Mouse (Mus musculus): ENCODE measurements around the gene Tnfaip8l3. TPM values are rescaled to one million over a fixed set of nuclear protein-coding genes. Genes with fewer than 3 reads are reported as not detected.

The Tnfaip8l3 gene
- 1 to 10 TPM; 5.8 to 9.8 TPM for total RNA-seq (2021)

DNA sequence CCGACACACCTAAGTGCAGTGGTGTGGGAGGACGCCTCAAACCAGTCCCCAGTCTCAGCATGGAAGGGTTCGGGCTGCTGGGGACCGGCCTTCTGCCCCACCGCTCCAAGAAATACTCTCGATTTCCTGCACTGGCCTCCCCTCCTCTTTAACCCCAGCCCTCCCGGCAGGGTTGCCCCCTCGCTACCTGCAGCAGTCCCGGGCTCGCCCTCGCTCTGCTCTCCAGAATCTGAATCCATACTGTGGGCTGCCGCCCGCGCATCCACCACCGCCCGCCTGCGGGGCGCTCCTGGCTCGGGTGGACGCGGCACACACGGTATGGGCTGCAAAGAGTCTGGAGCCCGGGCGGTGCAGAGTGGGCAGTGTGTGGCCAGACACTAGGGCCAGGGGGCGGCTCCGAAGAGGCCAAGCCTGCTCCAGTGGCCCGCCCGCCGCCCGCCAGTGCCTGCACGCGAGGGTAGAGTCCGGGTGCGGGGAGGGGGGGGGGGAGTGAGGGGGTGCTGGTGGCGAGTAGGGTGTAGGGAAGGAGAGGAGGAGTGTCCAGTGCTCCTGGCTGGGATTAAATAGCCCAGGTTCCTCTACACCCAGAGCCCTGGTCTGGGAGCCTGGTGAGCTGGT, at the start of gene Tnfaip8l3:
TSS of gene Tnfaip8l3 (minus strand) at position 357 of the 618 bp plus-strand sequence.
- DNase-seq (ENCODE audit: low spot score in 2 of 2), result peak in 1 of 2 experiments; percentile 50
- intact Hi-C loops (cut with DNase I), result no loop called here

DNA sequence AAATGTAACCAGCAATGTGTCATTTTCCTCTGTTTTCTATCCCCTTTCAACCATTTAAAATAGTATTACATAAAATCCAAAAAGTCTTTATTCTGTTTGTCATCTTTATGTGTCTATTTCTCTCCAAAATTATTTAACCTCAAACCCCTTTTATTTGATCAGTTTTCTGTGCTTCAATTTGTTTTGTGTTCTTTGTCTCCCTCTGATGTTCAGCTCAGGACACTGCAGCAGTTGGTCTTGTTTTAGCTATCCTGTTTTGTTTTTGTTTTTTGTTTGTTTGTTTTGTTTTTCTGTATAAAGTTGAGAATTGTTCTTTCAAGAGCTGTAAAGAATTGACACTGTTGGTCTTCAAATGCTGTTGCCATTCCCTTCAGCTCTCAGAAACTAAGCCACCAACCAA, 44.5 kb upstream of the Tnfaip8l3 start:
- intact Hi-C loops (cut with DNase I), result loop anchor here (1.0 kb wide), 1 partner anchor 121 kb away; no protein-coding TSS in a partner anchor
- no peak for DNase-seq (ENCODE audit: low spot score in 2 of 2)

DNA sequence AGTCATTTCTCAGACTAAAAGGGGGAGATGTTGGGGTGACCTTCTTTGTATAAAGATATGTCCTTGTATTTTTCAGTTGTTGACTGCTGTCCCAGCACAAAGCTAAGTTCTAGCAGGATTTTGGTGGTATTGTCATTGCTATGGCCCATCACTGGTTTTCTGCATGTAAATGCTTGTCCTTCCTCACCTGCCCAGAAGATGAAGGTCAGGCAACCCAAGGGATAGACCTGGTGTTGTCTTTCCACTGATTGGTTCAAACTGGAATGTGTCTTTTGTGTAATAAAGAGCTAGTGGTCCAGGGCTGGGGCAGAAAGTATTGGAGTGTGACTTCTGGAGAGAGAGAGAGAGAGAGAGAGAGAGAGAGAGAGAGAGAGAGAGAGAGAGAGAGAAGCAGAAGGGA, 30.4 kb upstream of the Tnfaip8l3 start:
- DNase-seq (ENCODE audit: low spot score in 2 of 2), result no peak
- intact Hi-C loops (cut with DNase I), result no loop called here

DNA sequence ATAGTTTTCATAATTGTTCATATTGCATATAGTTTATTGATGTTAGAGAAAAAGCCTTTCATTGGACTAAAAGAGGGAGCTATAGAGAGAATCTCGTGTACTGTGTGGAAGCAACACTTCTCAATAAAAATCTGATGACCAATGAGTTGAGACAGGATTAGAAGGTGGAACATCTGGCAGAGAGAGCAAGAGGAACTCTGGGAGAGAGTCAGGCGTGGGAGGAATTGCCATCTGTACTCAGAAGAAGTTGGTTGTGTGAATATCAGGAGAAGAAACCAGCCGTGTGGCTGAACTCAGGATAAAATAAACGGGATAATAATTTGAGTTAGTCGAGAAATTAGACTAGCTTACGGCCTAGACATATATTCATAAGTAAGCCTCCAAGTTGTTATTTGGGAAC, 28.9 kb upstream of the Tnfaip8l3 start:
- intact Hi-C loops (cut with DNase I), result no loop called here
- DNase-seq (ENCODE audit: low spot score in 2 of 2), result no peak

DNA sequence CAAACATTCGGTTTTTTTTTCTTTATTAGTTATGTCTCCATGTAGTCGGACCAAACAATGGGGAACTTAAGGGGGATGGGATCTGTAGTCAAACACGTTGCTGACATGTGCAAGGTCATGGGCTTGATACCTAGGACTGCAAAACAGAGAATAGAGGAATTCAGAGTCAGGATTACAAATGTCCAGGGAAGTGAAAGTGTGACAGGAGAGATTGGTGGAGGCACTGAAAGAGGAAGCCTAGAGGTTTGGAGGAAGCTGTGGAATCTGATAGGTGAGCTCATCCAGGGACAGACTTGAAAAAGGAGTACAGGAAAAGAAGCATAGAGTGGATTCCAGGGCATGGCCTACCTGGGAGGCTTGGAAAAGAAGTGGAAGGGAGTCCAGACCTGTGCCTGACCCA, 16.1 kb upstream of the Tnfaip8l3 start:
- no peak for DNase-seq (ENCODE audit: low spot score in 2 of 2)
- intact Hi-C loops (cut with DNase I), result no loop called here

DNA sequence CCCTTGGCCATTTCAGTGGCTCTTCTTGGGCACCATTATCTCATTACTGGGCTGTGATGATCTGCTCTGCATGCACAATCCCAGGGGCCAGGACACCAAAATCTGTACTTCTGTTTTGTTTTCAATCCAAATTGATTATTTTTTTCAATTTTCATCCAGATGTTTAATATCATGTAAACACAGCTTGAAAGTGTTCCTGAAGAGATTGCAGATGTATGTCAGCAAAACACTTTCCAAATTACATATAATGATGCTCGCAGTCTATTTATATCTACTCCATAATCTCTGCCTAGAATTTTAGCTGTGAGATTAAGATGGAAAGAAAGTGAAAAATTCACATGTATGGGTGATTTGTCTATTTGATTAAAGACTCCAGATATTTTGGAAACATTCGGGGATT, 9.6 kb upstream of the Tnfaip8l3 start:
- intact Hi-C loops (cut with DNase I), result no loop called here
- no peak for DNase-seq (ENCODE audit: low spot score in 2 of 2)

DNA sequence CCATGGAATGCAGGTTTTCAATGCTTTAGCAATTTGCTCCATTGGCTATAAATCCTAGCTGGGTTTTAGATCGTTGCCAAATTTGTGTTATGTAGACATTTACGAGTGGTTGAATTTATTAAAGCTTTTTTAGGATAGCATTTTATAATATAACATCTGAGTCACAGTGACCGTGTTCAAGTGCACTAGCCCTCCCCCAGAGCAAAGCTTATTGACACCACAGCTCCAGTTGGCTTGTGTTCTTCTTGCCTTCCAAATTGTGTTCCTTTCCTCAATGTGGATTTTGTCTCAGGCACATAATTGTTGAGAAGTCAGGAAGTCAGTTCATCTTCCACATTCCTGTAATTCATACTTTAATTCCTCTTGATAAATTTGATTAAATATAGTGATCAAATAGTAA, 6.7 kb upstream of the Tnfaip8l3 start:
- intact Hi-C loops (cut with DNase I), result no loop called here
- no peak for DNase-seq (ENCODE audit: low spot score in 2 of 2)

DNA sequence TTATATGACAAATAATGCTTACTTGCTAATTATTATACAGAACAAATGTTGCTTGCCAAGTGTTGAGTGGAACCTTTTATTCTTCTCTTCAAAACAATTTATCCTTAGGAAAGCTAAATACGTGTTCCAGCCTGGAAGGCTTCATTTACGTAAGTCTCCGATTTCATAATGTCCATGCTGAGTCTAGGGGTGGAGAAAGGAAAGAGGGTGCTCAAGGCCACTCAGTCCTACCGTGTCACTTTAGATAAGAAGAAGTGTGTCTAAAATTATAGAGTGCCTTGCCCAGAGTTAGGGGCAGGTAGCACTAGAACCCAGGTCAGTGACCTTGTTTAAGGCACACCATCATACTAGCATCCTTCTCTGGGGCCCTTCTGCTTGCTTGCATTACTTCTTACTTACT, 5.5 kb upstream of the Tnfaip8l3 start:
- intact Hi-C loops (cut with DNase I), result no loop called here
- DNase-seq (ENCODE audit: low spot score in 2 of 2), result no peak

DNA sequence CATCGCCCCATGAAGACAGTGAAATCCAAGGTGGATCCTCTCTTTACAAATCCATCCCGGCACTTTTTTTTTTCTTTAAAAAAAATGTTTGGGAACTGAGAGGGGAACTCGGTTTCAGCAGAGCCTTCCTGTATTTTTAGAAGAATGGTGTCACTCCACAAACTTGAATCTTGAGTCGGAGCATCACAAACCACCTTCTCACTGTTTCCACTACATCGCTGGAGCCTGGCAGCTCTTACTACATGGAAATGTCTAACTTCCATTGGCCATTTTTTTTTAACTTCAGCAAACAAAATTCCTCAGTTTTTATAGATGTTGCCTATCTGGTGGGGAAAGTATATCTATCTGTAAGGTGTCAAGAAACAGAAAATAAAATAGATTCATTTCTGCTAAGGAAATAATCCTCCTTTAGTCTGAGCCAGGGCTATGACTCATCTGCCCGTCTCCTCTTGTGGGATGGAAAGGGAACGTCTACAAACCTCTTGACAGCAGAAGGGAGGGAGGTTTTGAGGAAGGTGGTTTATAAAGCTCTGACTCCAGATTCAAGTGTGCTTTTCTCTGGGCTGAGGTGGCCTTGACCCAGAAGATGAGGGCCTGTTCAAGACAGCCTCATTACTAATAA, 3.4 kb upstream of the Tnfaip8l3 start:
- intact Hi-C loops (cut with DNase I), result no loop called here
- DNase-seq (ENCODE audit: low spot score in 2 of 2), result no peak

DNA sequence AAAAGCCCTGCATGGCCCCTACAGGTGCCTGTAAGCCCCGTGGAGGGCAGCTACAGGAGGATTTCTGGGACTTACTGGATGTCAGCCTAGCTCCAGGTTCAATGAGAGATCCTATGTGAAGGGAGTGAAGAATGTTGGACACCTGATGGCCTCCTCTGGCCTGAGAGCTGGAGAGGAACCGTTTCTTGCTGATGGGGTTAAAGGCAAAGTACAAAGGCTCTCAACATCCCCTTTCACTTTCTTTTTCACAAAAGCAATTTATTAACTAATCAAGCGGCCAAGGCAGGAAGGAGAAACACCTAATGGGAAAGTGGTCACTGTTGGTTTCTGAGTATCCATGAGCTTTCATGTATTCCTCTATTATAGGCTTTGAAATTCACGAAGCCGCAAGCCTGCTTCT, 1.0 kb upstream of the Tnfaip8l3 start:
- intact Hi-C loops (cut with DNase I), result no loop called here
- no peak for DNase-seq (ENCODE audit: low spot score in 2 of 2)

DNA sequence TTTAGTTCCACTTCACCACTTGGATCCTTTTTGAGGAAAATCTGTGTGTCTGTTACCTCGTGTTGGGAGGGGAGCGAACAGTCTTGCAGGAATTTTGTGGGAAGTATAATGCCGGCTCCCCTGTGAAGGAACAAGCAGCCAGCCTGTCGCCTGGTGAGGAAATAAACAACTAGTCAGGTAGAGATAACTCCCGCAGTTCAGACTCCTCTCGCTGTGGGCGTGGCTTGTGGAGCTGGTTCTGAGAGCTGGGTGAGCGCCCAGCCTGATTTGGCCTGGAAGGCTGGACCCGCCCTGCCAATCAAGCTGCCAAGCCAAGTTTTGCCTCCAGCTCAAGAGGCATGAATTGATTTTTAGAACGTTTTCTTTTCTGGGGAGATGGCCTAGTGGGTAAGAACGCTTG, 589 bp upstream of the Tnfaip8l3 start:
- intact Hi-C loops (cut with DNase I), result no loop called here

DNA sequence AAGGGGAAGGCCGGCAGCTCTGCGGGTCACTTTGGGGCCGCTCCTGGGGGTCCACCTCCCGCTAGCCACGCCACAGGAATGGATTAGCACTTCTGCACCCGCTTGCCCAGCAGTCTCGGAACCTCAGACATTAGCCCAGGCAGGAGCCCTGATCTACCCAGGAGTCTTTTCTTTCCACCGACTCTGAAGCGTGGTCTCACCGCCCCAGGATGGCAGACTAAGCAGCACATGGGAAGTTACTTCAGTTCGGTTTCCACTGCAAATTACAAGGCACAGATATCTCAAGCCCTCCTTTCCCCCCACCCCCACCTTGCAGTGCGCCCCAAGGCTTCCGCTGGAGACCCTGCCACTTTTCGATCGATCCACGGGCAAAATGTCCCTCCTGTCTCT, 551 bp downstream of the Tnfaip8l3 start:
- no peak for DNase-seq (ENCODE audit: low spot score in 2 of 2)
- intact Hi-C loops (cut with DNase I), result no loop called here

More for the DNA sequence above, 589 bp upstream of the Tnfaip8l3 start:
- peak; percentile 42 to 43 for DNase-seq (ENCODE audit: low spot score in 2 of 2)

DNA sequence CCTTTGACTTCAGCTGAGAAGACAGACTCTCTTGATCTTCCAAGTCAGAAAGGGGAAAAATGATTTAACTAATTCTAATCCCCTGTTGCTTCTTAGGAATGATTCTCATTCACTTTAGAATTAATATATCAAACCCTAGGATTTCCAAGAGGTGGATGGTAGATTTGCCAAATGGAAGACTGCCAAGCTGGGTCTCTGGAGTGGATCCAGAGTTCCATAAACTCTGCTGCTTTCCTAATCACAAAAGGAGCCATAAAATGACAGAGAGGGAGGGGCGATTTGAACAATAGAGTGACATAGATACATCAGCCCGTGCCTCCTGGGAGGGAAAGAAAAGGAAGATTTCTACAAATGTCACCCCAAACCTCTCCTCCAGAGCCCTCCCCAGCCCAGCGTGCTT, 3.4 kb downstream of the Tnfaip8l3 start:
- intact Hi-C loops (cut with DNase I), result no loop called here
- no peak for DNase-seq (ENCODE audit: low spot score in 2 of 2)

DNA sequence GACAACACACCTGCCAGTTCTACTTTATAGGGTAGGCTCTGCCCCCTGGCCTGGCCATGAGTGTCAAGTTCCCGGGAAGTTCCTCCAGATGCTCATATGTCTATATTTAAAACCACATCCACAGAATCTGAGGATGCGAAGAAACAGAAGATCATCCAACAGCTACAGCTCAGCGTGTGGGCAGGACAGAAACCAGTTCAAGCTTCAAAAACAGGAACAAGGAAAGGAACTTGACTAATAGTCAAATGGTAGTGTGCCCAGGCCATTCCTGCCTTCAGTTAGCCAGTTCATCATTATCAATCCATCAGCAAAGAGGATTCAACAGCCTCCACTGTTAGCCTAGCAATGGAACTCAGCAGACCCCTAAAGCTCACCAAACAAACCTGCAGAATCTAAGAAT, 4.5 kb downstream of the Tnfaip8l3 start:
- no peak for DNase-seq (ENCODE audit: low spot score in 2 of 2)
- intact Hi-C loops (cut with DNase I), result no loop called here

DNA sequence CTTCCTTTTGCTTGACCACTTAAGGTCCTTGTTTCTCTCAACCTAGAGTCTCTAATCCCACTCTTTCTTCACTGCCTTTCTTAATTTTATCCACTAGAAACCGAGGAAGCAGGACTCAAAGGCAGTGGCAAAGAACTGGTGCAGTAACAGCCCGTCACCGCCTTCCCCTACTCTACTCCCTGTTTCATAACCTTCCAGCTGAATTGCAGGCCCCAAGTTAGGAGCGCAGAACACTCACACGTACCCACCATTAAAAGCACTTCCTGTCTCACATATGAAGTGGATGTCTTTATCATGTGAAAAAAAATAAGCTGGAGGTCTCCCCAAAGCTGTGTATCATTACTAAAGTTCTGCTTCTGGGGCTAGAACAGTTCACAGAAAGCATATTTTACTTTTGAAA, 6.5 kb downstream of the Tnfaip8l3 start:
- intact Hi-C loops (cut with DNase I), result no loop called here

DNA sequence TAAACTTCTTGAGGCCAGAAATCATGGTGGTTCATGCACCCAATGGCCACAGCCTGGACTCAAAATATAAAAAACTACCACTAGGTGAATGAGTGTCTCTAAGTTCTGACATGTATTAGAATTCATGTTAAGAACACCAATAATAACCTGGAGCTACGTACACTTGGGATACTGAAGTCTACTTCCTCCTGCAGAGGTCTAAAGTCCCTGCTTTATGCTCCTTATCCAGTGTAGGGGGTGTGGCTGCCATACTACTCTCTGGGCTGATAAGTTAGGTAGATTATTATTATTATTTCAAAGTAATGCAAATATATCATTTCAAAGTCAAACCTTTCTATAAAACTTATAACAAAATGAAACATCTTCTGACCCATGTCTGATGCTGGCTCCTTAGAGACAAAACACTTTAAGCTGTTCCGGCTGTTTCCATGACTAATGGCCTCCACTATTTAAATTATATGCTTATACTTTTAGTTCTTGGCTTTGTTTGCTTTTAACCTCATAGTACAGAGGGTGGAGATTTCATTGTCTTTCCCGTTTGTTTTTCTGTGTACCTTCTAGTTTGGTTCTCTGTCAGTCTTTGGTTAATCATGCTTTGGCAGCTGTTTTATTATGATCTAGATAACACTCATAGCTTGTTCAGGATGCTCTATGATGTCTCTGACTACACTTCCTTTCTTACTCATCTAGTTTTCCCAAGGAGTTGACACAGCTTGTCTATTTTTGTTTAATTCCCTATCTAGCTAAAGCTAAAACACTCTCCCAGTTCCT, 16.7 kb downstream of the Tnfaip8l3 start:
- intact Hi-C loops (cut with DNase I), result no loop called here
- DNase-seq (ENCODE audit: low spot score in 2 of 2), result no peak

More for the DNA sequence above, 6.5 kb downstream of the Tnfaip8l3 start:
- DNase-seq (ENCODE audit: low spot score in 2 of 2), result no peak

DNA sequence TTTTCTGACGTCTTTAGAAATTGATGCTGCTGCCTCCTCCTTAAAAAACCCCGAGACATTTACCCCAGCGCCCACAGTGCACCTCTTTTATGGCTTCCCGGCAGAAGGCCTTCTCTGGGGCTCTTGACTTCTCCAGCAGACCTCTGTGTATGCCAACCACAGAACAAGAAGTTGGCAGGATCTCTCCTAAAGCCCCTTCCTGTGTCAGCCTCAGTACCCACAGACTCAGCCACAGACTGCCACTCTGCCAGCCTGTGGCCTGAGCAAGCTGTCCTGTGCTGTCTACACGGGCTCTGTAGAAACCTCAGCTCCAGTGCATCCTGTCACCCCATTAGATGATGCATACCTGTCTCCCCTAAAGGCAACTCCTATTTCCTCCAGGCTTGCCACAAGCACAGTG, 19.2 kb downstream of the Tnfaip8l3 start:
- DNase-seq (ENCODE audit: low spot score in 2 of 2), result no peak
- intact Hi-C loops (cut with DNase I), result no loop called here

DNA sequence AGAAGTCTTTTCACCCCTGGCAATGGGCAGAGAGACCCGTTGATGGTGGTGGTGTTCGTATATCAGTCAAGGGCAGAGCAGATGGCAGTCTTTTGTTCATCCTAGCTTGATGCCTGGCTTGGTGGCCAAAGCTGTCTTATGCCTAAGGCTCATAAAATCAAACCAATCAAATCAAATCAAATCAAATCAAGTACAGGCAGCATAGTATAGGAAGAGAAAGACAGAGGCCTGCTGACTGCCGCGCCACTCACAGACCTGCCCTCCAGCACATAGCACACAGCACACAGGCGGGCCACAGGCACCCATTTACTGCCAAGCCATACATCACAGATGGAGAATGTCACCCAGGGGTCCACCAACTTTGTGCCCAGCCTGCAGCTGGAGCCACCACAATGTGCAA, 25.1 kb downstream of the Tnfaip8l3 start:
- DNase-seq (ENCODE audit: low spot score in 2 of 2), result no peak
- intact Hi-C loops (cut with DNase I), result no loop called here

DNA sequence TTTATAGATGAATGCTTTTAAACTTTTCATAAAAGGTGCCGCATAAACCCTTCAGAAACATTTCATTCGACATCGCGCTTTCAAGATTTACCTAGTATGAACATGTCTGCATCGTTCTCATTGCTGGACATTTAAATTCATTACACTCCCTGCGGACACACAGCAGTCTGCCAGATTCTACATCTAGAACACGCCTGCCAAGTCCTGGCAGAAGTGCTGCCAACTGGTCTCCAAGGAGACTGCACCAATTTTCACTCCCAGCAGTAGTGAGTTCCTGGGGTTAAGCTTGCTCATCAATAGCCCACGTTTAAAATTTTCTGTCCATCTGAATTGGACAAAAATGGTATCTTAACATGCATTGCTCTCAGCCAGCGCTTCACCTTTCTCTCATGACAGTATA, 30.5 kb downstream of the Tnfaip8l3 start:
- peak in 1 of 2 experiments; percentile 8 for DNase-seq (ENCODE audit: low spot score in 2 of 2)
- intact Hi-C loops (cut with DNase I), result no loop called here

DNA sequence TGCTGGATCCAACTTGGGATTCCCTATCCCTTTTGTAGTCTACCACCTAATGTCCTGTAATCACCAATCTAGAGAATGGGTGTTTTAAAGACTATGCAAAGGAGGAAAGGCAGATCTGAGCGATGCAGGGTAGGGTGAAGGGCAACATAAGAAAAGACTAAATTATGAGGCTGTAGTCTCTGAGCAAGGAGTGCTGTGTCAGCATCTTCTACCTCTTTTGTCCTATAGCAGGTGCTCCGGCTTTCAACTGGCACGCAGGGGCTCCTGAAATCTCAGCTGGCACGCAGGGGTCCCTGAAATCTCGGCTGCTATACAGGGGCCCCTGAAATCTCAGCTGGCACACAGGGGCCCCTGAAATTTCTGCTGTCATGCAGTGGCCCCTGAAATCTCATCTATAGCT, 33.5 kb downstream of the Tnfaip8l3 start:
- intact Hi-C loops (cut with DNase I), result no loop called here
- DNase-seq (ENCODE audit: low spot score in 2 of 2), result no peak

DNA sequence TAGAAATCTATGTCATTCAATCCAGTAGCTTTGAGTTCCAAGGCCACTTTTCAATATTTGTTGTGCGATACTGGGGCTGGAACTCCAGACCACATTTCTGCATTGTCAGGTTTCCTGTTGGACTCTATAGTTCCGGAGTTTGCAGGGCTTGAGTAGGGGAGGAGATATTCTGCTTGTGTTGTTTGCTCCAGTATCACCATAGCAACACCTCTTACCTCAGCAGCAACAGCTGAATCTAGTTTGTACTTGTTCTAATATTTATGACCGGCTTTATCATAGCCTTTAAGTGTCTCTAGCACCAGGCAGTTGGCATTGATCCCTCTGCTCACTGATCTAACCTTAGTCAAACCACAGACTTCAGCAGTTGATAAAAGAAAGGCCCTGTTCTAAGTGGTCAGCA, 45.4 kb downstream of the Tnfaip8l3 start:
- no peak for DNase-seq (ENCODE audit: low spot score in 2 of 2)
- intact Hi-C loops (cut with DNase I), result no loop called here
